8 mouse cellular contexts compared by ENCODE assay signal in genomic region chr17:20946026-20946565, GRCm38 (mm10). TPM values are rescaled to one million over a fixed set of nuclear protein-coding genes. Genes with fewer than 3 reads are reported as not detected.
DNase-seq lines count a peak whose midpoint lies in the region; ATAC-seq and TF ChIP-seq lines count a peak whose summit lies in the region.

No protein-coding gene starts in this region.

- no peak for TF ChIP-seq EP300 in heart, postnatal 0 days (IDR thresholded peaks at IDR 0.05; ENCODE audit: low read depth)

- under 1% methylated on average over 13 of the region's 13 CpGs for WGBS in heart, postnatal 0 days
- WGBS in liver, embryonic 11.5 days: under 1% methylated on average over 13 of the region's 13 CpGs
- WGBS in stomach, embryonic 15.5 days: 2% methylated on average over 13 of the region's 13 CpGs

- H3K9ac ChIP-seq in heart, postnatal 0 days (replicated peaks; ENCODE audit: low read depth, low read length): peak overlapping the region; percentile 91
- H3K9ac ChIP-seq in liver, embryonic 11.5 days (ENCODE audit: low read depth, low read length): peak overlapping the region; percentile 79
- H3K9ac ChIP-seq in stomach, embryonic 15.5 days: peak overlapping the region; percentile 95

- no peak for ATAC-seq in heart, postnatal 0 days (ENCODE audit: insufficient read depth, low read depth)
- ATAC-seq in liver, embryonic 11.5 days (replicated peaks; ENCODE audit: low FRiP score): no peak
- no peak for ATAC-seq in stomach, embryonic 15.5 days (ENCODE audit: insufficient read depth, low FRiP score, low read depth)

- peak overlapping the region; percentile 79 for H3K4me3 ChIP-seq in heart, postnatal 0 days (ENCODE audit: low read depth, low read length)
- peak overlapping the region; percentile 69 for H3K4me3 ChIP-seq in liver, embryonic 11.5 days (ENCODE audit: low read depth, low read length)
- H3K4me3 ChIP-seq in stomach, embryonic 15.5 days (replicated peaks): peak overlapping the region; percentile 89

- H3K27me3 ChIP-seq in heart, postnatal 0 days (ENCODE audit: control insufficient read depth, insufficient read depth, low read length): no peaks in the 10 kb centered on the region
- no peaks in the 10 kb centered on the region for H3K27me3 ChIP-seq in liver, embryonic 11.5 days (replicated peaks; ENCODE audit: control insufficient read depth, insufficient read depth, low read length)
- H3K27me3 ChIP-seq in stomach, embryonic 15.5 days (replicated peaks): no peaks in the 10 kb centered on the region

- peaks cover 39% of the 10 kb centered on the region for H3K4me1 ChIP-seq in heart, postnatal 0 days (ENCODE audit: control insufficient read depth, insufficient read depth)
- H3K4me1 ChIP-seq in liver, embryonic 11.5 days (replicated peaks; ENCODE audit: control insufficient read depth, insufficient read depth, low read length): peaks cover 9% of the 10 kb centered on the region
- 0 out of 2 replicates have a peak, but pooled peaks cover 11% of the 10 kb centered on the region for H3K4me1 ChIP-seq in stomach, embryonic 15.5 days

- TF ChIP-seq CTCF in heart, postnatal 0 days (IDR thresholded peaks at IDR 0.05; ENCODE audit: low read depth): no peak

- peak overlapping the region; percentile 84 for H3K4me2 ChIP-seq in heart, postnatal 0 days (ENCODE audit: low read depth, low read length)
- peak overlapping the region; percentile 75 for H3K4me2 ChIP-seq in liver, embryonic 11.5 days
- H3K4me2 ChIP-seq in stomach, embryonic 15.5 days: peak overlapping the region; percentile 76

- no peaks in the 10 kb centered on the region for H3K9me3 ChIP-seq in heart, postnatal 0 days (replicated peaks; ENCODE audit: control insufficient read depth, low read length)
- no peaks in the 10 kb centered on the region for H3K9me3 ChIP-seq in liver, embryonic 11.5 days (ENCODE audit: control insufficient read depth, low read length)
- no peaks in the 10 kb centered on the region for H3K9me3 ChIP-seq in stomach, embryonic 15.5 days

- peaks cover 2% of the 10 kb centered on the region; the same call in 1 of the 2 replicates for H3K36me3 ChIP-seq in heart, postnatal 0 days (replicated peaks; ENCODE audit: control insufficient read depth, insufficient read depth, low read length)
- H3K36me3 ChIP-seq in liver, embryonic 11.5 days (ENCODE audit: control insufficient read depth, insufficient read depth, low read length): no peaks in the 10 kb centered on the region
- no peaks in the 10 kb centered on the region for H3K36me3 ChIP-seq in stomach, embryonic 15.5 days

- peak; percentile 33 for DNase-seq in cerebellum, adult 11 months
- DNase-seq in cerebellum, adult 9-10 months: no peak
- peak; percentile 10 for DNase-seq in urinary bladder, postnatal 25 days (ENCODE audit: low spot score)
- DNase-seq in urinary bladder, adult 2 months (ENCODE audit: low spot score): no peak
- DNase-seq in heart, postnatal 0 days (ENCODE audit: low spot score): no peak
- no peak for DNase-seq in liver, embryonic 11.5 days (ENCODE audit: low spot score)
- DNase-seq in retina, postnatal 1 day: no peak

- peak overlapping the region; percentile 99 for H3K27ac ChIP-seq in heart, postnatal 0 days (ENCODE audit: low read depth)
- H3K27ac ChIP-seq in liver, embryonic 11.5 days (ENCODE audit: low read depth, low read length): peak overlapping the region; percentile 86; the same call in 1 of the 2 replicates
- peak overlapping the region; percentile 98 for H3K27ac ChIP-seq in stomach, embryonic 15.5 days

RNA-seq across cellular contexts. Expression of gene Ppp2r1a, which starts 1.0 kb away (rescaled TPM):
- 186 and 228 TPM in 2 replicates for polyA plus RNA-seq in urinary bladder, adult 2 months (2012; rRNA removed)
- total RNA-seq in heart, postnatal 0 days (2014; rRNA removed; ENCODE audit: low replicate concordance): 323 and 403 TPM in 2 replicates
- 264 and 279 TPM in 2 replicates for polyA plus RNA-seq in heart, postnatal 0 days (2015; fragmentation: Nextera tagmentation; extraction: Ambion mirVana)
- polyA plus RNA-seq in liver, embryonic 11.5 days (2014; fragmentation: Nextera tagmentation; extraction: Ambion mirVana): 242 and 246 TPM in 2 replicates
- 338 and 357 TPM in 2 replicates for polyA plus RNA-seq in stomach, embryonic 15.5 days (2015; fragmentation: Nextera tagmentation; extraction: Ambion mirVana)

RNA-seq across cellular contexts. Expression of gene Vmn1r232, which starts 26.6 kb away (rescaled TPM):
- not detected in 2 replicates for polyA plus RNA-seq in urinary bladder, adult 2 months (2012; rRNA removed)
- total RNA-seq in heart, postnatal 0 days (2014; rRNA removed; ENCODE audit: low replicate concordance): not detected in 2 replicates
- not detected in 2 replicates for polyA plus RNA-seq in heart, postnatal 0 days (2015; fragmentation: Nextera tagmentation; extraction: Ambion mirVana)
- not detected in 2 replicates for polyA plus RNA-seq in liver, embryonic 11.5 days (2014; fragmentation: Nextera tagmentation; extraction: Ambion mirVana)
- polyA plus RNA-seq in stomach, embryonic 15.5 days (2015; fragmentation: Nextera tagmentation; extraction: Ambion mirVana): not detected in 2 replicates

RNA-seq across cellular contexts. Expression of gene Vmn1r231, which starts 41.2 kb away (rescaled TPM):
- not detected in 2 replicates for polyA plus RNA-seq in urinary bladder, adult 2 months (2012; rRNA removed)
- total RNA-seq in heart, postnatal 0 days (2014; rRNA removed; ENCODE audit: low replicate concordance): not detected in 2 replicates
- not detected in 2 replicates for polyA plus RNA-seq in heart, postnatal 0 days (2015; fragmentation: Nextera tagmentation; extraction: Ambion mirVana)
- polyA plus RNA-seq in liver, embryonic 11.5 days (2014; fragmentation: Nextera tagmentation; extraction: Ambion mirVana): not detected in 2 replicates
- polyA plus RNA-seq in stomach, embryonic 15.5 days (2015; fragmentation: Nextera tagmentation; extraction: Ambion mirVana): not detected in 2 replicates

RNA-seq across cellular contexts. Expression of gene Vmn1r233, which starts 50.2 kb away (rescaled TPM):
- not detected in 2 replicates for polyA plus RNA-seq in urinary bladder, adult 2 months (2012; rRNA removed)
- not detected in 2 replicates for total RNA-seq in heart, postnatal 0 days (2014; rRNA removed; ENCODE audit: low replicate concordance)
- polyA plus RNA-seq in heart, postnatal 0 days (2015; fragmentation: Nextera tagmentation; extraction: Ambion mirVana): not detected in 2 replicates
- polyA plus RNA-seq in liver, embryonic 11.5 days (2014; fragmentation: Nextera tagmentation; extraction: Ambion mirVana): not detected in 2 replicates
- polyA plus RNA-seq in stomach, embryonic 15.5 days (2015; fragmentation: Nextera tagmentation; extraction: Ambion mirVana): not detected in 2 replicates

Comparison
In these comparisons a context has a peak if more than half of its experiments do, and no peak if none do; other contexts are left out.
1. DNase-seq: peak in cerebellum, adult 11 months (single experiment) and urinary bladder, postnatal 25 days (single experiment); none in cerebellum, adult 9-10 months (single experiment), urinary bladder, adult 2 months (single experiment), heart, postnatal 0 days (single experiment), liver, embryonic 11.5 days (single experiment) and retina, postnatal 1 day (single experiment).
2. Peak in every context shown above with its lines, with median percentiles within 50 percentile points of each other: H3K27ac ChIP-seq, H3K4me2 ChIP-seq, H3K4me3 ChIP-seq and H3K9ac ChIP-seq.